Mouse (Mus musculus) G1E (cell line): ENCODE measurements at regions not wholly inside any gene's neighbourhood (a gene's known extent, or its start where the extent isn't known, plus 50 kb on each side); places are given as distances from the start of the nearest gene placed in this dataset.

Source experiments
- ATAC-seq: 2 replicates; pipeline ENCODE4 v1.8.0; 2016; ENCODE audit warnings: mild to moderate bottlenecking; ENCODE audit not compliant: insufficient number of reproducible peaks, poor library complexity, low FRiP score, severe bottlenecking; ENCODE audit errors: extremely low read depth
- DNase-seq: peaks from one replicate; pipeline ENCODE4 v3.0.0; 2012; ENCODE audit warnings: low spot score
- H3K27me3 ChIP-seq: 2 replicates; pipeline ENCODE4 v1.6.1; 2012; ENCODE audit warnings: mild to moderate bottlenecking, low read length, inconsistent platforms; ENCODE audit not compliant: insufficient read depth
- H3K36me3 ChIP-seq: replicated peaks from 2 replicates; pipeline ENCODE3; 2012; ENCODE audit warnings: mild to moderate bottlenecking, inconsistent platforms
- H3K4me1 ChIP-seq: 2 replicates; pipeline ENCODE4 v1.6.1; 2012; ENCODE audit warnings: low read depth, low read length, inconsistent platforms, mixed read lengths; ENCODE audit not compliant: insufficient read depth
- H3K4me3 ChIP-seq: 2 replicates; pipeline ENCODE4 v1.5.1; 2012; ENCODE audit warnings: low read depth, mild to moderate bottlenecking, inconsistent platforms, low read length, moderate library complexity, mixed read lengths
- H3K9me3 ChIP-seq: replicated peaks from 2 replicates; pipeline ENCODE4 v1.6.1; 2012; ENCODE audit warnings: inconsistent platforms
- CTCF ChIP-seq: IDR thresholded peaks from 2 replicates; pipeline ENCODE4 v1.5.1; 2012; ENCODE audit warnings: low read depth, low read length, inconsistent platforms, mixed read lengths
- GATA1 ChIP-seq: IDR thresholded peaks from 2 replicates; pipeline ENCODE4 v1.6.1; 2012; ENCODE audit warnings: borderline replicate concordance, low read length, inconsistent platforms, mixed read lengths
- GATA2 ChIP-seq: IDR thresholded peaks from 2 replicates; pipeline ENCODE4 v1.6.1; 2012; ENCODE audit warnings: low read depth, low read length, inconsistent platforms, borderline replicate concordance
- POLR2AphosphoS5 ChIP-seq: IDR thresholded peaks from 2 replicates; pipeline ENCODE4 v1.6.1; 2012; ENCODE audit warnings: low read depth, low read length, inconsistent platforms; ENCODE audit not compliant: insufficient replicate concordance
- TAL1 ChIP-seq: conservative IDR thresholded peaks from 2 replicates; pipeline ENCODE4 v1.6.1; 2012; ENCODE audit warnings: low read depth, low read length, inconsistent platforms, mixed read lengths

DNA sequence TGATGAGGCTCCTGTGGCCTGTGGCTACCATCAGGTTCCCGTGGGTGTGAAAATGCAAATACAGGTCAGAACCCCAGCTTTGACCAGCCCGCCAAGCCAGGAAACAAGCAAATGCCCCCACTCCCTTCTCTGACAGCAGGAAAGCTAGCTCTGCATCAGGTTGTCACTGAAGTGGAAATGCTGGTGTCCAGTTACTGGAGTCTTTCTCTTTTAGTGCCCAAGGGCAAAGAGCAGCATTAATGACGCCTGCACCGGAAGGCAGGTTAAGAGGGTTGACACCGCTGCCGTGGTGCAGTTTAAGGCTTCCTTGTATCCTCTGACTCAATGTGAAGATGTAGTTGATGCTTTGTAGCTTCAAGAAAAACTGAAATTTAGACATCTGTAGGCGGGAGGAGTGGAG, 368.1 kb upstream of the Sall1 start:
- ATAC-seq (no peak), DNase-seq (no peak)
- no peak for TF ChIP-seq POLR2AphosphoS5
- no peak for TF ChIP-seq GATA2
- TF ChIP-seq TAL1 = no peak
- TF ChIP-seq GATA1 = no peak
- no peak for TF ChIP-seq CTCF
- H3K4me1 ChIP-seq = no peaks in the 10 kb centered on the region
- H3K36me3 ChIP-seq = no peaks in the 10 kb centered on the region
- H3K4me3 ChIP-seq = no peak overlapping the region
- H3K9me3 ChIP-seq = peaks cover 40% of the 10 kb centered on the region
- H3K27me3 ChIP-seq = no peaks in the 10 kb centered on the region

DNA sequence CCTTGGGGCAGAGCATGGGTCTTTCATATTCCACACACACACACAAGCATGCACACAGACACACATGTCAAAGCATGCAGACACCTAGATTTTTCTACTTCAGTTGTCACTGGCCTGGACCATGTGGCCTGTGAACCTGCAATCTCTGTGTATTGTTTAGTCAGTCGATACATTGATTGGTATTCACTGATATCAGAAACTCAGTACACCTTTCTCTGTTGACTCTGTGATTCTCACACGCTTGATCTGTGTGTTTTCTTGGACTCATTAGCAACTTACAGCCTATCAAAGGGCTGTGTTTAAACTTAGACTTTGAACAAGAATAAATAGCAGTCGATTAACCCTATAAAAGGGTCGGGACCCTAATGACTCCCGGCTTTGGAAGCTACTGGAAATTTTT, 362.7 kb upstream of the Sall1 start:
- H3K9me3 ChIP-seq = peaks cover 36% of the 10 kb centered on the region
- no peaks in the 10 kb centered on the region for H3K27me3 ChIP-seq
- H3K36me3 ChIP-seq = no peaks in the 10 kb centered on the region
- TF ChIP-seq GATA2 (no peak), POLR2AphosphoS5 (no peak), GATA1 (no peak), TAL1 (no peak), CTCF (no peak)
- no peak for DNase-seq
- no peak overlapping the region for H3K4me3 ChIP-seq
- no peaks in the 10 kb centered on the region for H3K4me1 ChIP-seq
- no peak for ATAC-seq

DNA sequence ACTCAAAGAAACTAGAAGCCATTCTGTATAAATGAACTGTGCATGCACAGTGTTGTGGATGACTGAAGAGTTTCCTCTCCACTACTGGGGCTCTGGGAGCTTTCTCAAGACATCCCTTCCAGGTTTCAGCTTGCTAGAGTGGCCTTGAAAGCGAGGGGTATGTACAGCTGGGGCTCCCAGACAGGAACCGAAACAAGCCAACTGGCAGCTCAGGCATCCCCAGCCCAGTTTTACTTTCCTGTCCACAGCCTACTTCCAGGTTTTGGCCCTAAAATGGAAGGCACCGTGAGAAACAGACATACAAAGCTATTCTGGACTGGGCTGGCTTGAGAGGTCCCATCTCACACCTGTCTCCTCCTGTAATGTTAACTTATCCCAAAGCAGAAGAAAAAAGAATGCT, 360.3 kb upstream of the Sall1 start:
- Histone ChIP-seq H3K4me1 (no peaks in the 10 kb centered on the region), H3K9me3 (peaks cover 21% of the 10 kb centered on the region), H3K4me3 (no peak overlapping the region), H3K27me3 (no peaks in the 10 kb centered on the region), H3K36me3 (no peaks in the 10 kb centered on the region)
- no peak for TF ChIP-seq GATA2
- no peak for TF ChIP-seq POLR2AphosphoS5
- TF ChIP-seq GATA1 = no peak
- TF ChIP-seq CTCF = no peak
- no peak for TF ChIP-seq TAL1
- DNase-seq = no peak
- ATAC-seq = no peak

DNA sequence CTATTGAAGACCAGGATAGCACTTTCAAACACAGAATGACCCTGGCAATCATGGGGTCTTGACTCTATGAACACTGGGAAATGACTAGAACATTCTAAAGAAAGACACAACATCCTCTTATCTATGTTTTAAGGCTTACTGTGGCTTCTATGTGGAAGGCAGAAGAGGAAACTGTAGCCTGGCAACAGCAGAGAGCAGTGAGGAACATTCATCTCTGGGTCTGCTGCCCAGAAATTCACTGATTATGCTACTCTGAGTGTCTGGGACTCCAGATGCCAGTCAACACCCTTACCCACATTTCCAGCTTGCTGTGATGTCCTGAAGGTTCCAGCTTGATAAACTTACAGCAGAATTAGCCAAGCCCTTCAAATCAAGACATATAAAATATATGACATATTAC, 352.7 kb upstream of the Sall1 start:
- H3K36me3 ChIP-seq = no peaks in the 10 kb centered on the region
- H3K9me3 ChIP-seq = peaks cover 20% of the 10 kb centered on the region
- no peaks in the 10 kb centered on the region for H3K27me3 ChIP-seq
- no peak overlapping the region for H3K4me3 ChIP-seq
- DNase-seq (no peak), ATAC-seq (no peak)
- H3K4me1 ChIP-seq = no peaks in the 10 kb centered on the region
- TF ChIP-seq CTCF = no peak
- no peak for TF ChIP-seq POLR2AphosphoS5
- no peak for TF ChIP-seq GATA1
- TF ChIP-seq TAL1 = no peak
- no peak for TF ChIP-seq GATA2

DNA sequence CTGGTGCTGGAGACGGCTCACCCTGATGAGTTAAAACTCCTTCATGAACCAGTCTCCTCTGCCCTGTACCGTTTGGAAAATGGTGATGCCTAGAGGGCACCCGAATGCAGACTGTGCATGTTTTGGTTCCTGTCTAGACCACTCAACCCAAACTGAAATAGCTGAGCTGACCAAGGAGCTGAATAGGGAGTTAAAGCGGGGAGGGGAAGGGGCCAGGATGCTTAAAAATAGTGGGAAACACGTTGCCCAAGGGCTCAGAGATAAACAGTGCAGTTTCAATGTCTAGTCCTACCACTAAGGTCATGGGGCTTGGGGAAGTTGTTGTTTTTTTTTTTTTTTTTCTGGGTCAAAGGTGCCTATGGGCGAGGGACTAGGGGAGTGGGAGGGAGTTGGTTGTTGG, 348.8 kb upstream of the Sall1 start:
- DNase-seq = no peak
- TF ChIP-seq TAL1 (no peak), GATA1 (no peak), GATA2 (no peak), CTCF (no peak), POLR2AphosphoS5 (no peak)
- H3K4me1 ChIP-seq = no peaks in the 10 kb centered on the region
- no peak for ATAC-seq
- H3K27me3 ChIP-seq = no peaks in the 10 kb centered on the region
- H3K4me3 ChIP-seq = no peak overlapping the region
- H3K9me3 ChIP-seq = peaks cover 38% of the 10 kb centered on the region
- H3K36me3 ChIP-seq = no peaks in the 10 kb centered on the region

DNA sequence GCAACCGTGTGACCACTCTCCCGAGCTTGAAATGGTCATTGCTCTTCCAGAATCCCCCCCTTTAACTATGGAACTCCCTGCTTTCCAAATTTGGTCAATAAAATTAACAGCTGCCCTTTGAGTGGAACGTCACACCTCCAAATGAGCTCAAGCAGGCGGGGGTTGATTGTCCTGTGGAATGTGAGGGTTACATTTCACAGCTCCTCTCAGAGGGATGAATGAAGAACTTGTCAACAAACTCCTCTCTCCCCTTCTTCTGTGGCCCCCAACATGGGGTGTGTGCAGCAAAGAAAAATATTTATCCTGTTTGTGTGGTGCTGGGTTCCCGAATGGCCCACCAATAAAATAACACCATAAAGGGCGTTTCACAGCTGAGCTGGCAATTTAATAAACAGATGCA, 344.8 kb upstream of the Sall1 start:
- Histone ChIP-seq H3K27me3 (no peaks in the 10 kb centered on the region), H3K4me3 (no peak overlapping the region), H3K9me3 (peaks cover 50% of the 10 kb centered on the region), H3K4me1 (no peaks in the 10 kb centered on the region), H3K36me3 (no peaks in the 10 kb centered on the region)
- ATAC-seq (no peak), DNase-seq (no peak)
- no peak for TF ChIP-seq POLR2AphosphoS5
- no peak for TF ChIP-seq GATA1
- no peak for TF ChIP-seq GATA2
- TF ChIP-seq TAL1 = no peak
- no peak for TF ChIP-seq CTCF

DNA sequence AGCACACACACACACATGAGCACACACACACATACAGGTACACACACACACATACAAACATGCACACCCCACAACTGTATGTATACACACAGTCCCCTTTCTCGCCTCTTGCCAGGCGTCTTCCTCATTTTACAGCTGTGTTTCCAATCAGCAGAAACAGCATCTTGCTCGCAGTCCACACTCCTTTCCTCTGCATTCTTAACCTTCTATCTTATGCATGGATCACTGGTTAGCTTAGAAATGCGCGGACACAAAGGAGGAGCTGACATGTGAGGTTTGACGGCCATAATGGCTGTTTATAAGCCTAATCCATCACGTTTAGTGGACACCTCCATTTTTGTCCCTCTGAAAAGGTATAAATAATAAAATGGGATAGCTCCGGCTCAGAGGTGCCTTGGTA, 343.3 kb upstream of the Sall1 start:
- no peak for TF ChIP-seq CTCF
- TF ChIP-seq TAL1 = no peak
- TF ChIP-seq GATA2 = no peak
- TF ChIP-seq POLR2AphosphoS5 = no peak
- TF ChIP-seq GATA1 = no peak
- no peaks in the 10 kb centered on the region for H3K36me3 ChIP-seq
- H3K4me1 ChIP-seq = no peaks in the 10 kb centered on the region
- H3K27me3 ChIP-seq = no peaks in the 10 kb centered on the region
- ATAC-seq (no peak), DNase-seq (no peak)
- H3K4me3 ChIP-seq = no peak overlapping the region
- H3K9me3 ChIP-seq = peaks cover 54% of the 10 kb centered on the region
